Mouse (Mus musculus): ENCODE measurements at regions not wholly inside any gene's neighbourhood (a gene's known extent, or its start where the extent isn't known, plus 50 kb on each side); places are given as distances from the start of the nearest gene placed in this dataset.

GRCm38 (mm10) chr12:9338801-9339231 is 231.1 kb upstream of the Osr1 start:
- TF ChIP-seq POLR2A (IDR thresholded peaks at IDR 0.05; ENCODE audit: borderline replicate concordance, extremely low read depth, insufficient read depth, insufficient read length, poor library complexity, severe bottlenecking) (no peak), CTCF (IDR thresholded peaks at IDR 0.05; ENCODE audit: borderline replicate concordance, extremely low read depth, insufficient read depth, insufficient read length) (no peak)
